Mouse (Mus musculus): ENCODE results near the gene Apobec4.

DNA sequence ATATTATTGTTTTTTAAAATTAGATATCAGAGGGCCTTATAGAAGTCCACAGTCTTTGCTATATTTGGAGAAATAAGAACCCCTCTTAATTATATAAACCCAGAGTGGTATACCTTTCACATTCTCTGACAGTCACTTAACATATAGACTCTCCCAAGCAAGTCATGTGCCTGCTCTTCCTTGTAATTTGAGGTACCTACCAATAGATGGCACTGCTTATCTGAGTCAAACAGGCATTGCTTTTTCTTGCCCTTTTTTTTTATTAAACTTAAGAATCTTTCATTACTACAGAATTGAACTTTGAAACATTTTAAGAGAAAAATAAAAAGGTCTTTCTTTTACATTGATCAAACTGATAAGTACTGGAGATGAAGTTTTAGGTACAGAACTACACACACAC is 26.1 kb upstream of the Apobec4 start:
- no peak for TF ChIP-seq CTCF (IDR thresholded peaks at IDR 0.05; ENCODE audit: control insufficient read depth, insufficient read depth, insufficient read length)
- no peak for TF ChIP-seq FOSL1 (IDR thresholded peaks at IDR 0.05; ENCODE audit: insufficient read depth, low read length, poor library complexity, severe bottlenecking)
- TF ChIP-seq MAX (IDR thresholded peaks at IDR 0.05): no peak
- no peak for TF ChIP-seq USF1 (IDR thresholded peaks at IDR 0.05; ENCODE audit: low read depth)

Measured in C2C12 (cell line).